Mouse (Mus musculus) layer of hippocampus, adult 9-11 months (tissue): Measurements from ENCODE around the gene Psmc3ip.
A peak's percentile ranks its signal among the peaks of the same experiment; 100 is the strongest.

Experiments used
- DNase-seq: peaks from one replicate; pipeline ENCODE4 v3.0.0; 2022

Psmc3ip gene

DNA sequence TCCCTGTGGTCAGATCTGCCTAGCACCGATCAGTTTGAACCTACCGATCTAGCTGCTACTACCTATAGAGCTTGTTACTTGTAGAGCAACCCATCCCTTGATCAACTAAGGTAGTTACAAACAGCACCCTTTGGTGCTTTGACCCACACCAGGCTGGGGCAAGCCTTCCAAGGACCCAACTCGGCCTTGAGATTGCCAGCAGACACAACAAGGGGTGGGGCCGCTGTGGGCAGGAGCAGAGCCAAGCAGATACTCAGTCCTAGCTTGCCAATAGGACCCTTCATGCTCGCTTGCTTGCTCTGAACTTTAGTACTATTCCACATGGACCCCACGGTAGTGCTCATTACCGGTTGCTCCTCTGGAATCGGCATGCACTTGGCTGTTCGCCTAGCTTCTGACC lies 17.1 kb downstream of the Psmc3ip start, which contains the start of gene Hsd17b1:
Gene Hsd17b1, plus strand, starts transcription at position 291 of the 400 bp plus-strand sequence.
- DNase-seq, result no peak

GRCm38 (mm10) chr11:101071810-101072428 lies 23.3 kb downstream of the Psmc3ip start:
- no peak for DNase-seq

DNA sequence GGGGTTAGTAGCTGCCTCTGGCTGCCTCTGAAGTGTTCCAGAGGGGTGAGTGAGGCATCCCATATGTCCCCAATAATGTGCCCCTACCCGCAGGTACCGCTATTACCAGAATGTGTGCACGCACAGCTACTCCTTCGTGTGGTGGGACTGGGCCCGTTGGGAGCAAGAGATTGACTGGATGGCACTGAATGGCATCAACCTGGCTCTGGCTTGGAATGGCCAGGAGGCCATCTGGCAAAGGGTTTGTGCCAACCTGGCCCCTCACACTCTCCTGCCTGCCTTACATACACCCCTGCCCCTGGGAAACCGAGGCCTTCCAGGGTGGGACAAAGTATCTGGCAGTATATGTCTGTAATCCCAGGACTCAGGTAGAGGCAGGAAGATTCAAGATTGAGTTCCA lies 24.2 kb downstream of the Psmc3ip start:
- no peak for DNase-seq

DNA sequence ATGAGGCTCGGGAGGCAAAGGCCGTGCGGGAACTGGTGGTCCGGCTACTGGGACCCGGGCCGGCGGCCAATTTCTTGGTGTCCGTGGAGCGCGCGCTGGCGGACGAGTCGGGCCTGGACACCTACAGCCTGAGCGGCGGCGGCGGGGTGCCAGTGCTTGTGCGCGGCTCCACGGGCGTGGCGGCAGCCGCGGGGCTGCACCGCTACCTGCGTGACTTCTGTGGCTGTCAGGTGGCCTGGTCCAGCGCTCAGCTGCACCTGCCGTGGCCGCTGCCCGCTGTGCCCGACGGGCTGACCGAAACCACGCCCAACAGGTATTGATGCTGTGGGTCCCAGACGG lies 25.1 kb downstream of the Psmc3ip start:
- no peak for DNase-seq

- peak; percentile 97 for DNase-seq
Observed at GRCm38 (mm10) chr11:101069391-101070188, 25.6 kb downstream of the Psmc3ip start, which contains the start of gene Naglu. Gene Naglu, plus strand, starts transcription at chr11:101070012.

- peak; percentile 77 for DNase-seq
Observed at GRCm38 (mm10) chr11:101066549-101067412, 28.5 kb downstream of the Psmc3ip start.

GRCm38 (mm10) chr11:101065002-101065401 lies 30.2 kb downstream of the Psmc3ip start:
- no peak for DNase-seq

GRCm38 (mm10) chr11:101064462-101064861 lies 30.8 kb downstream of the Psmc3ip start:
- DNase-seq, result no peak

DNA sequence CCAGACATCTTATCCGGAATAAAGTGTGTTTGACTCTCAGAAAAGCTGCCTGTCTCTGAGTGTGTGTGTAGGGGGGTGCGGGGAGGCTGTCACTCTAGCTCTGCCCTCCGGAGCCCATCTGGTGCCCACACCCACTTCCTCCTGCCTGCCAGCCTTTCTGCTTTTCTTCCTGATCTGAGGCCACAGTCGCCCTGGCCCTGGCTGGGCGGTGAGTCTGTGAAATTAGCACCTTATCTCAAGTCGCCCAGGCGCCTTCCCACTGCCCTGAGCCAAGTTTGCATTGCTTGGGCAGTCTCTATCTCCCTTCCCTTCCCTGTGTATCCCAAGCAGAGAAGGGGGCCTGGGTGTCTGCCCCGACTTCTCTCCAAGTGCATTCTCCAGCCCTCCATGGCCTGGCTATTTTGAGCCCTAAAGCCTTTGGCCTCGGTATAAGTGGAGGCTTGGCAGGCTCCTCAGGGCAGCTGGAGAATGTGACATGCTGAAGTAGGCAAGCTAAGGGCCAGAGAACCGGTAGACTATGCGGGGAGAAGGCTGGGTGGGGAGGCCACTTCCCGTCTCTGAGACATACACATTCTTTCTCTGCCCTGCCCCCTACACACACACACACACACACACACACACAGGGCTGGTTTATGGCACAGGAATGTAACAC lies 31.4 kb downstream of the Psmc3ip start:
- peak; percentile 84 for DNase-seq

DNA sequence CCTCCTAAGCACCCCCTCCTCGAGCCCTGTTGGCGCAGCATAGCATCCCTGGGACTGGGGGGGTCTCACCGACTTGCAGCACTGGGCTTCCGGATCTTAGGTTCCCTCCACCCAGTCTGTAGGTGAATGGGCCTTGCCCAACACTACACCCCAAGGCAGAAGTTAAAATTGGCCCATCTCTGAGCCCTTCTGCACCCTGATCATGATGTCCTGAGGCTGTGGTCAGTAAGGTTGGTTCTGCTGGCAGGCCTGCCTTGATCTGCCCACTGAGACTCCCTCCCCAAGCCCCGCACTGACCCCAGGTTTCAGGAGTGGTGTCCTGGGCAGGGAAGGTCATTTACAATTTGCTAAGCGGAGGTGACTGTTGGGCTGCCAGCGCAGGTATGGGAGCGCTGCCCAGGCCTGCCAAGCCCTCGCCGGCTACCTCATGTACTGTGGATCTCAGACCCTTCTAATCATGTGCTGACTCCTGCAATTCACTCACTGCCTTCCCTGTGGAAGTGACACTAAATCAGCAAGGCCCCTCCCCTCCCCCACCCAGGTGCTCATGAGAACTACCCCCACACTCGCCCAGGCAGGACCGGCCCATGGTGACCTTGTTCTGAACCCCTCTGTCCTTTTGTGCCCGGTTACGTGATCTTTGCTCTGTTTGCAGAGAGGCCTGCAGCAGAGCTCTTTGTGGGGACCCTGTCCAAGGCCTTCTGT lies 32.1 kb downstream of the Psmc3ip start:
- no peak for DNase-seq

- peak; percentile 76 for DNase-seq
Observed at GRCm38 (mm10) chr11:101062165-101062884, 32.9 kb downstream of the Psmc3ip start.

DNA sequence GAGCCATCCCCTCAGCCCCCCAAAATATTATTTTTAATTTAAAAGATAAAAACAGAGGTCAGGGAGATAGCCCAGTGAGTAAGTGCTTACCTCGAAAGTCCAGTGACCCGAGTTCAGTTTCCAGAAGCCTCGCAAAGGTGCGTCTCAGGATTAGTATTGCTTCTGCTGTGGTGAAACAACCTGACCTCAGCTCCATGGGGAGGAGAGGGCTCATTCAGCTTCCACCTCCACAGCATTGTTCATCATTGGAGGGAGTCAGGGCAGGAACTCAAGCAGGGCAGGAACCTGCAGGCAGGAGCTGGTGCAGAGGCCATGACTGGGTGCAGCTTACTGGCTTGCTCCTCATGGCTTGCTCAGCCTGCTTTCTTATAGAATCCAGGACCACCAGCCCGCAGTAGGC lies 34.2 kb downstream of the Psmc3ip start:
- no peak for DNase-seq

- DNase-seq, result peak; percentile 73
Observed at GRCm38 (mm10) chr11:101060126-101060525, 35.1 kb downstream of the Psmc3ip start.

GRCm38 (mm10) chr11:101059473-101059872 lies 35.8 kb downstream of the Psmc3ip start:
- DNase-seq, result no peak

- DNase-seq, result no peak
Observed at GRCm38 (mm10) chr11:101058726-101059125, 36.5 kb downstream of the Psmc3ip start.

DNA sequence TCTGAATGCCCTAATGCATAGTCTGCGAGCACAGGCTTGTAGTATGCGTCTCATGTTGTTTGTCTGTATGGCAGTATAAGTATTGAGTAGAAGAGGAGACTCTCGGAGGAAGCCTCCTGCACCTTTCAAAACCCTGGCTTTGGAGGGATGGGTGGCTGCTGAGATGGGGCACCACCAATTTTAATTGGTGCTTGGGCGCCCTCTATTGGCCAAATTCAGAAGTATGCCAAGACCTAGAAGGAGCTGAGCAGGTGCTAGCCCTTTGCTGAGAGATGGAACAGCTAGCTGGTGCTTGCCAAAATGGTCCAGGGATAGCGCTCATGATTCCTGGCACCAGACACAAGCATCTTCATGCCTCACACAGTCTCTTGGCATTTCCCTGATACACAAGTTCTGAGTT lies 37.4 kb downstream of the Psmc3ip start:
- DNase-seq, result peak; percentile 79

DNA sequence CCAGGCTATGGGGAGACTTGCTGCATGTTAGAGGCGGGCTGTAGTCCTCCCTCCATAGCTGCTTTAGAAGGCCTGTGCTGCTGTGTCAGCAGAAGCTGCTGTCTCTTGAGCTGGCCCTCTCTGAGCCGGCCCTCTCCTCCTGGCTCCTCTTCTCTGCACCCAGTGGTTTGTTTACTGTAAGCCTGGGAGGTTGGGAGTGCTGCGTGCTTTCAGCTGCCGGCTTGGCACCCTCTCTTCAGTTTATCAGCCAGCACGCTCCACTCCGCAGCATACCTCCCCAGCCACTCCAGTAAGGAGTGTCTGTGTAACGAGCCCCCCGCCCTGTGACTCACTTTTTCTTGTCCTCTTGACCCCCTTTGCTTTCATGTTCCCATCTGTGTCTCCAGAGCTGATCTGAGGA lies 38.4 kb downstream of the Psmc3ip start:
- no peak for DNase-seq

DNA sequence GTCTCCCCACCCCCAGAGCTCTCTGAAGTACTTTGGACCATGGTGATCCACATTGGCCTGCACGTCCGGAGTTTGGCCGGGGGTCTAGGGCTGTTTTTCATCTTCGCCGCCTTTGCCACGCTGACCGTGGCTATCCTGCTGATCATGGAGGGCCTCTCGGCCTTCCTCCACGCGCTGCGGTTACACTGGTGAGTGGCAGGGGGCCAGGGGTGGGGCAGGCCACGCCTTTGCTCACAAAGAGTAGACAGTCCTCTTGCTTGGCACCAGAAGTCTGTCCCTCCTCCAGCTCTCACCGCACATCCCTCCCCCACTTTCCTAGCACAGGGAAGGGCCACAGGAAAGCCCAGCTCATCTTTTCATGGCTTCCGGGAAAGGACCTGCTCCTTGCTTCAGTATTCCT lies 39.8 kb downstream of the Psmc3ip start:
- DNase-seq, result no peak

DNA sequence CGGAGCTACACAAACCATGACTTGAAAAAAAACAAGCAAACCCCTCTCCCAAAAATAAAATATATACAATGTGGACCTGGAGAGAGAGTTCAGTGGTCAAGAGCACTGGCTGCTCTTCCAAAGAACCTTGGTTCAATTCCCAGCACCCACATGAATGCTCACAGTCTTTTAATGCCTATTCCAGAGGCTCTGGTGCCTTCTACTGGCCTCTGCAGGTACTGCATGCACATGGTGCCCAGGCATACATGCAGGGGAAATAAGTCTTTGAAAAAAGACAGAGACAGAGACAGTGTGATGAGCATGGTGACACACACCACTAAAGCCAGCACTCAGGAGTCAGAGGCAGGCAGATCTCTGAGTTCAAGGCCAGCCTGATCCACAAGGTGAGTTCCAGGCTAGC lies 41.3 kb downstream of the Psmc3ip start:
- no peak for DNase-seq

- DNase-seq, result no peak
Observed at GRCm38 (mm10) chr11:101052751-101053473, 42.3 kb downstream of the Psmc3ip start.

DNA sequence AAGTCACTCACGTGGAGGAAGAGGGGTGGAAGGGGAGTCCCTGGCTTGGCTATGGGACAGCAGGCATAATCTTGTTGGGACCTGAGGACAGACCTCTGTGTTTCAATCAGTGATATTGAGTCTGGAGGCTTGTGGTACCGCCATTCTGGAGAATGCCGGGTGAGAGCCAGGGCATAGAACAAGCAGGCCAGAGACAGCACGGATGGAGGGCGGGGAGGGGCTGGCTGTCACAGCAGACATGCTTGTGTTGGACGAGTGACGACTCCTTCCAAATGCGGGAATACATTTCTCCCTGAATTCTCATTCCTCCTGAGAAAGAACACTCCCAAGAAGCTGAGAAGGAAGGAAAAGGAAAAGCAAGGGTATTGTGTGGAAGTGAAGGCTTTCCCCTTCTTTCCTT lies 43.6 kb downstream of the Psmc3ip start:
- DNase-seq, result no peak
